8 mouse cellular contexts compared by ENCODE assay signal in genomic region chr11:4134400-4134799, GRCm38 (mm10). TPM values are rescaled to one million over a fixed set of nuclear protein-coding genes. Genes with fewer than 3 reads are reported as not detected.
A peak's percentile ranks its signal among the peaks of the same experiment; 100 is the strongest.
DNase-seq lines count a peak whose midpoint lies in the region; ATAC-seq and TF ChIP-seq lines count a peak whose summit lies in the region.

No protein-coding gene starts in this region.

- no peaks in the 10 kb centered on the region for H3K27me3 ChIP-seq in embryonic facial prominence, embryonic 14.5 days (replicated peaks; ENCODE audit: control insufficient read depth, insufficient read depth, low read length)
- H3K27me3 ChIP-seq in limb, embryonic 10.5 days (ENCODE audit: low read depth, poor library complexity, severe bottlenecking): no peaks in the 10 kb centered on the region
- no peaks in the 10 kb centered on the region for H3K27me3 ChIP-seq in neural tube, embryonic 13.5 days

- peak overlapping the region; percentile 89; the same call in 1 of the 2 replicates for H3K4me2 ChIP-seq in embryonic facial prominence, embryonic 14.5 days (ENCODE audit: low read depth, low read length)
- peak overlapping the region; percentile 33; the same call in 1 of the 2 replicates for H3K4me2 ChIP-seq in neural tube, embryonic 13.5 days

- TF ChIP-seq CTCF in layer of hippocampus, adult 2 months (conservative IDR thresholded peaks at IDR 0.05): no peak

- H3K9ac ChIP-seq in embryonic facial prominence, embryonic 14.5 days (ENCODE audit: low read depth, low read length): peak overlapping the region; percentile 98
- peak overlapping the region; percentile 98; the same call in 1 of the 2 replicates for H3K9ac ChIP-seq in neural tube, embryonic 13.5 days

- WGBS in embryonic facial prominence, embryonic 14.5 days: 54% methylated on average over 6 of the region's 6 CpGs
- WGBS in limb, embryonic 10.5 days: 63% methylated on average over 6 of the region's 6 CpGs
- WGBS in neural tube, embryonic 13.5 days: 62% methylated on average over 6 of the region's 6 CpGs

- intact Hi-C loops in gastrocnemius, postnatal 14 days (cut with DNase I; ENCODE audit: low total_unique reads): loop anchor here (2.0 to 10.0 kb wide), 2 partner anchors 84 to 290 kb away; partner anchors contain the start of gene Castor1

- no peaks in the 10 kb centered on the region for H3K9me3 ChIP-seq in embryonic facial prominence, embryonic 14.5 days (ENCODE audit: control insufficient read depth, low read length)
- H3K9me3 ChIP-seq in limb, embryonic 10.5 days (replicated peaks): no peaks in the 10 kb centered on the region
- no peaks in the 10 kb centered on the region for H3K9me3 ChIP-seq in neural tube, embryonic 13.5 days

- DNase-seq in layer of hippocampus, adult 2 months (ENCODE audit: low spot score in 2 of 2): no peak
- DNase-seq in layer of hippocampus, adult 8-10 months (ENCODE audit: low spot score in 2 of 2): no peak
- no peak for DNase-seq in embryonic facial prominence, embryonic 14.5 days (ENCODE audit: low spot score)
- no peak for DNase-seq in limb, embryonic 10.5 days (ENCODE audit: low spot score)
- DNase-seq in right cerebral cortex, postnatal 14 days: no peak
- no peak for DNase-seq in lung, postnatal 14 days
- DNase-seq in gastrocnemius, postnatal 14 days: no peak

- peak overlapping the region; percentile 98 for H3K4me3 ChIP-seq in layer of hippocampus, adult 2 months
- H3K4me3 ChIP-seq in embryonic facial prominence, embryonic 14.5 days (ENCODE audit: low read depth, low read length): peak overlapping the region; percentile 89; the same call in 1 of the 2 replicates
- H3K4me3 ChIP-seq in limb, embryonic 10.5 days: peak overlapping the region; percentile 77
- H3K4me3 ChIP-seq in neural tube, embryonic 13.5 days: no peak overlapping the region

- peaks cover 4% of the 10 kb centered on the region for H3K4me1 ChIP-seq in embryonic facial prominence, embryonic 14.5 days (ENCODE audit: control insufficient read depth, insufficient read depth, low read length)
- peaks cover 18% of the 10 kb centered on the region for H3K4me1 ChIP-seq in limb, embryonic 10.5 days
- H3K4me1 ChIP-seq in neural tube, embryonic 13.5 days (replicated peaks): peaks cover 37% of the 10 kb centered on the region

- peak overlapping the region; percentile 98 for H3K27ac ChIP-seq in layer of hippocampus, adult 2 months
- H3K27ac ChIP-seq in embryonic facial prominence, embryonic 14.5 days (replicated peaks; ENCODE audit: low read depth, low read length): no peak overlapping the region
- H3K27ac ChIP-seq in limb, embryonic 10.5 days: peak overlapping the region; percentile 93; the same call in 1 of the 2 replicates
- H3K27ac ChIP-seq in neural tube, embryonic 13.5 days (replicated peaks): no peak overlapping the region

- ATAC-seq in embryonic facial prominence, embryonic 14.5 days (ENCODE audit: low read depth): no peak
- peak; percentile 21 for ATAC-seq in neural tube, embryonic 13.5 days (ENCODE audit: low read depth)

- peaks cover 26% of the 10 kb centered on the region for H3K36me3 ChIP-seq in embryonic facial prominence, embryonic 14.5 days (ENCODE audit: control insufficient read depth, insufficient read depth, low read length)
- H3K36me3 ChIP-seq in limb, embryonic 10.5 days: peaks cover 30% of the 10 kb centered on the region
- H3K36me3 ChIP-seq in neural tube, embryonic 13.5 days: peaks cover 23% of the 10 kb centered on the region

RNA-seq across cellular contexts. Expression of gene Rnf215, which starts 0.6 kb away (rescaled TPM):
- 10 to 100 TPM; 33.8 to 35.6 TPM for total RNA-seq in layer of hippocampus, adult 2 months (2021)
- total RNA-seq in layer of hippocampus, adult 8-10 months (2022): 10 to 100 TPM; 32.4 to 36.4 (median 35.0) TPM
- polyA plus RNA-seq in embryonic facial prominence, embryonic 14.5 days (2014; fragmentation: Nextera tagmentation; extraction: Ambion mirVana): 34.8 and 36.5 TPM in 2 replicates
- 16.3 and 23.3 TPM in 2 replicates for polyA plus RNA-seq in limb, embryonic 10.5 days (2016; fragmentation: Nextera tagmentation; extraction: Ambion mirVana)
- 40.5 and 43.7 TPM in 2 replicates for polyA plus RNA-seq in neural tube, embryonic 13.5 days (2015; fragmentation: Nextera tagmentation; extraction: Ambion mirVana)
- 1 to 10 TPM; 6.3 to 8.7 TPM for total RNA-seq in gastrocnemius, postnatal 14 days (2021)

RNA-seq across cellular contexts. Expression of gene Sec14l2, which starts 11.2 kb away (rescaled TPM):
- 10 to 100 TPM; 62.8 to 67.6 TPM for total RNA-seq in layer of hippocampus, adult 2 months (2021)
- 10 to 100 TPM; 52.3 to 62.7 (median 57.1) TPM for total RNA-seq in layer of hippocampus, adult 8-10 months (2022)
- 2.2 and 3.2 TPM in 2 replicates for polyA plus RNA-seq in embryonic facial prominence, embryonic 14.5 days (2014; fragmentation: Nextera tagmentation; extraction: Ambion mirVana)
- 1.5 and 2.7 TPM in 2 replicates for polyA plus RNA-seq in limb, embryonic 10.5 days (2016; fragmentation: Nextera tagmentation; extraction: Ambion mirVana)
- polyA plus RNA-seq in neural tube, embryonic 13.5 days (2015; fragmentation: Nextera tagmentation; extraction: Ambion mirVana): 3.8 and 4.1 TPM in 2 replicates
- total RNA-seq in gastrocnemius, postnatal 14 days (2021): under 1 TPM; 0.95 to 0.96 TPM

RNA-seq across cellular contexts. Expression of gene Ccdc157, which starts 25.7 kb away (rescaled TPM):
- total RNA-seq in layer of hippocampus, adult 2 months (2021): 10 to 100 TPM; 12.2 to 12.8 TPM
- 10 to 100 TPM; 13.8 to 18.5 (median 15.4) TPM for total RNA-seq in layer of hippocampus, adult 8-10 months (2022)
- polyA plus RNA-seq in embryonic facial prominence, embryonic 14.5 days (2014; fragmentation: Nextera tagmentation; extraction: Ambion mirVana): 6.1 and 6.7 TPM in 2 replicates
- 7.9 and 9.4 TPM in 2 replicates for polyA plus RNA-seq in limb, embryonic 10.5 days (2016; fragmentation: Nextera tagmentation; extraction: Ambion mirVana)
- 7.6 and 7.9 TPM in 2 replicates for polyA plus RNA-seq in neural tube, embryonic 13.5 days (2015; fragmentation: Nextera tagmentation; extraction: Ambion mirVana)
- total RNA-seq in gastrocnemius, postnatal 14 days (2021): 1 to 10 TPM; 3.3 to 5.6 TPM

RNA-seq across cellular contexts. Expression of gene Sf3a1, which starts 25.8 kb away (rescaled TPM):
- 10 to 100 TPM; 72.3 to 74.1 TPM for total RNA-seq in layer of hippocampus, adult 2 months (2021)
- 10 to 100 TPM; 57.6 to 66.7 (median 63.6) TPM for total RNA-seq in layer of hippocampus, adult 8-10 months (2022)
- polyA plus RNA-seq in embryonic facial prominence, embryonic 14.5 days (2014; fragmentation: Nextera tagmentation; extraction: Ambion mirVana): 51.4 and 54.0 TPM in 2 replicates
- 101 and 105 TPM in 2 replicates for polyA plus RNA-seq in limb, embryonic 10.5 days (2016; fragmentation: Nextera tagmentation; extraction: Ambion mirVana)
- 52.3 and 59.6 TPM in 2 replicates for polyA plus RNA-seq in neural tube, embryonic 13.5 days (2015; fragmentation: Nextera tagmentation; extraction: Ambion mirVana)
- 10 to 100 TPM; 17.1 to 22.8 TPM for total RNA-seq in gastrocnemius, postnatal 14 days (2021)

RNA-seq across cellular contexts. Expression of gene Mtfp1, which starts 39.2 kb away (rescaled TPM):
- total RNA-seq in layer of hippocampus, adult 2 months (2021): 100 to 1,000 TPM; 115 to 119 TPM
- total RNA-seq in layer of hippocampus, adult 8-10 months (2022): 100 to 1,000 TPM in 2 of 4 experiments, 10 to 100 TPM in 2; 93.7 to 108 (median 102) TPM
- 7.5 and 8.1 TPM in 2 replicates for polyA plus RNA-seq in embryonic facial prominence, embryonic 14.5 days (2014; fragmentation: Nextera tagmentation; extraction: Ambion mirVana)
- polyA plus RNA-seq in limb, embryonic 10.5 days (2016; fragmentation: Nextera tagmentation; extraction: Ambion mirVana): 12.5 and 16.2 TPM in 2 replicates
- polyA plus RNA-seq in neural tube, embryonic 13.5 days (2015; fragmentation: Nextera tagmentation; extraction: Ambion mirVana): 5.4 and 6.0 TPM in 2 replicates
- total RNA-seq in gastrocnemius, postnatal 14 days (2021): 10 to 100 TPM; 40.8 to 47.8 TPM

Comparison
In these comparisons a context has a peak if more than half of its experiments do, and no peak if none do; other contexts are left out.
1. H3K27ac ChIP-seq: peak in layer of hippocampus, adult 2 months (single experiment) and limb, embryonic 10.5 days (single experiment); none in embryonic facial prominence, embryonic 14.5 days (single experiment) and neural tube, embryonic 13.5 days (single experiment).
2. RNA of gene Sec14l2, which starts 11.2 kb away (total RNA-seq): 62.8 to 67.6 TPM in layer of hippocampus, adult 2 months and 52.3 to 62.7 TPM in layer of hippocampus, adult 8-10 months; 0.95 to 0.96 TPM in gastrocnemius, postnatal 14 days; every median in the first group is over 10 times any median in the second.